Mouse (Mus musculus) fibroblast of lung, adult 2 months (primary cell): ENCODE results near the gene Nbas.
A peak's percentile ranks its signal among the peaks of the same experiment; 100 is the strongest.

ENCODE experiments used
- DNase-seq: peaks from one replicate; pipeline ENCODE4 v3.0.0-alpha.2; 2011; ENCODE audit warnings: low read depth

Gene Nbas

GRCm38 (mm10) chr12:13389644-13390043, 120.7 kb downstream of the Nbas start:
- DNase-seq, result no peak

- DNase-seq, result no peak
Observed at GRCm38 (mm10) chr12:13410191-13410590, 141.3 kb downstream of the Nbas start.

GRCm38 (mm10) chr12:13418651-13419050, 149.7 kb downstream of the Nbas start:
- no peak for DNase-seq

- no peak for DNase-seq
Observed at GRCm38 (mm10) chr12:13430219-13430618, 161.3 kb downstream of the Nbas start.

- no peak for DNase-seq
Observed at GRCm38 (mm10) chr12:13444653-13445431, 175.9 kb downstream of the Nbas start.

- no peak for DNase-seq
Observed at GRCm38 (mm10) chr12:13445486-13446065, 176.6 kb downstream of the Nbas start.

- DNase-seq, result peak; percentile 27
Observed at GRCm38 (mm10) chr12:13448916-13449315, 180.0 kb downstream of the Nbas start.

- DNase-seq, result no peak
Observed at GRCm38 (mm10) chr12:13452050-13452449, 183.1 kb downstream of the Nbas start.

GRCm38 (mm10) chr12:13460223-13460853, 191.4 kb downstream of the Nbas start:
- no peak for DNase-seq

GRCm38 (mm10) chr12:13461558-13462153, 192.7 kb downstream of the Nbas start:
- no peak for DNase-seq

GRCm38 (mm10) chr12:13462397-13462796, 193.5 kb downstream of the Nbas start:
- peak; percentile 18 for DNase-seq

GRCm38 (mm10) chr12:13465554-13465953, 196.6 kb downstream of the Nbas start:
- no peak for DNase-seq

GRCm38 (mm10) chr12:13474881-13475280, 205.9 kb downstream of the Nbas start:
- peak; percentile 38 for DNase-seq

GRCm38 (mm10) chr12:13479163-13479562, 210.2 kb downstream of the Nbas start:
- no peak for DNase-seq

- no peak for DNase-seq
Observed at GRCm38 (mm10) chr12:13486278-13486677, 217.3 kb downstream of the Nbas start.

- no peak for DNase-seq
Observed at GRCm38 (mm10) chr12:13497211-13497610, 228.3 kb downstream of the Nbas start.

- DNase-seq, result no peak
Observed at GRCm38 (mm10) chr12:13499237-13499889, 230.4 kb downstream of the Nbas start.

- no peak for DNase-seq
Observed at GRCm38 (mm10) chr12:13500191-13500590, 231.3 kb downstream of the Nbas start.

GRCm38 (mm10) chr12:13504771-13505444, 236.0 kb downstream of the Nbas start:
- DNase-seq, result no peak

- DNase-seq, result peak; percentile 32
Observed at GRCm38 (mm10) chr12:13518082-13518481, 249.1 kb downstream of the Nbas start.

- DNase-seq, result no peak
Observed at GRCm38 (mm10) chr12:13519413-13519812, 250.5 kb downstream of the Nbas start.
